Comparison of ENCODE assay signal across 7 mouse cellular contexts in genomic region chr14:54463108-54463958, GRCm38 (mm10). TPM values are rescaled to one million over a fixed set of nuclear protein-coding genes. Genes with fewer than 3 reads are reported as not detected.
DNase-seq lines count a peak whose midpoint lies in the region; ATAC-seq and TF ChIP-seq lines count a peak whose summit lies in the region.

No protein-coding gene starts in this region.

- no peaks in the 10 kb centered on the region for H3K9me3 ChIP-seq in forebrain, embryonic 10.5 days
- no peaks in the 10 kb centered on the region for H3K9me3 ChIP-seq in liver, embryonic 11.5 days (ENCODE audit: control insufficient read depth, low read length)
- H3K9me3 ChIP-seq in stomach, embryonic 14.5 days (ENCODE audit: control insufficient read depth, low read depth, low read length) = no peaks in the 10 kb centered on the region

- H3K9ac ChIP-seq in liver, embryonic 11.5 days (ENCODE audit: low read depth, low read length) = peak overlapping the region; percentile 87
- peak overlapping the region; percentile 76 for H3K9ac ChIP-seq in stomach, embryonic 14.5 days (replicated peaks; ENCODE audit: low read depth, low read length)

- TF ChIP-seq CTCF in spleen, adult 2 months (IDR thresholded peaks at IDR 0.05; ENCODE audit: extremely low read depth, insufficient read depth, insufficient read length, insufficient replicate concordance) = no peak

- peaks cover 21% of the 10 kb centered on the region for H3K36me3 ChIP-seq in spleen, adult 2 months (ENCODE audit: control insufficient read depth, insufficient read depth, low read length)
- H3K36me3 ChIP-seq in forebrain, embryonic 10.5 days (replicated peaks) = peaks cover 15% of the 10 kb centered on the region
- H3K36me3 ChIP-seq in liver, embryonic 11.5 days (ENCODE audit: control insufficient read depth, insufficient read depth, low read length) = peaks cover 10% of the 10 kb centered on the region
- H3K36me3 ChIP-seq in stomach, embryonic 14.5 days (ENCODE audit: control insufficient read depth, insufficient read depth, low read length) = peaks cover 8% of the 10 kb centered on the region

- peak; percentile 54 for ATAC-seq in liver, embryonic 11.5 days (replicated peaks; ENCODE audit: low FRiP score)
- ATAC-seq in stomach, embryonic 14.5 days (ENCODE audit: insufficient number of reproducible peaks, insufficient read depth, low FRiP score, low read depth) = peak; percentile 26; the same call in 1 of the 2 replicates

- no peaks in the 10 kb centered on the region; the same call in 1 of the 2 replicates for H3K4me1 ChIP-seq in spleen, adult 2 months (ENCODE audit: control insufficient read depth, insufficient read depth, insufficient read length)
- peaks cover 31% of the 10 kb centered on the region for H3K4me1 ChIP-seq in forebrain, embryonic 10.5 days
- H3K4me1 ChIP-seq in liver, embryonic 11.5 days (replicated peaks; ENCODE audit: control insufficient read depth, insufficient read depth, low read length) = peaks cover 21% of the 10 kb centered on the region
- H3K4me1 ChIP-seq in stomach, embryonic 14.5 days (ENCODE audit: control insufficient read depth, insufficient read depth, low read length) = peaks cover 10% of the 10 kb centered on the region; the same call in 1 of the 2 replicates

- H3K27me3 ChIP-seq in spleen, adult 2 months (ENCODE audit: control insufficient read depth, insufficient read depth, low read length) = no peaks in the 10 kb centered on the region
- no peaks in the 10 kb centered on the region for H3K27me3 ChIP-seq in forebrain, embryonic 10.5 days (ENCODE audit: poor library complexity, severe bottlenecking)
- H3K27me3 ChIP-seq in liver, embryonic 11.5 days (replicated peaks; ENCODE audit: control insufficient read depth, insufficient read depth, low read length) = no peaks in the 10 kb centered on the region
- H3K27me3 ChIP-seq in stomach, embryonic 14.5 days (ENCODE audit: control insufficient read depth, insufficient read depth, low read length) = no peaks in the 10 kb centered on the region

- DNase-seq in spleen, adult 2 months (ENCODE audit: low read depth in 1 of 2, low spot score in 2 of 2) = peak in 1 of 2 experiments; percentile 41
- DNase-seq in spleen, postnatal 14 days (ENCODE audit: low spot score in 2 of 2) = no peak
- no peak for DNase-seq in forebrain, embryonic 10.5 days (ENCODE audit: extremely low spot score, low spot score)
- DNase-seq in liver, embryonic 11.5 days (ENCODE audit: low spot score) = no peak
- no peak for DNase-seq in gastrocnemius, adult 18-20 months (ENCODE audit: low spot score)
- DNase-seq in adrenal gland, postnatal 25 days = no peak

- peak overlapping the region; percentile 85 for H3K4me2 ChIP-seq in liver, embryonic 11.5 days
- peak overlapping the region; percentile 73 for H3K4me2 ChIP-seq in stomach, embryonic 14.5 days (replicated peaks; ENCODE audit: low read depth, low read length)

- WGBS in spleen, adult 2 months = 3% methylated on average over 12 of the region's 12 CpGs
- WGBS in forebrain, embryonic 10.5 days = 16% methylated on average over 12 of the region's 12 CpGs
- 9% methylated on average over 12 of the region's 12 CpGs for WGBS in liver, embryonic 11.5 days
- WGBS in stomach, embryonic 14.5 days = 13% methylated on average over 12 of the region's 12 CpGs

- H3K27ac ChIP-seq in spleen, adult 2 months (ENCODE audit: insufficient read depth, low read length) = peak overlapping the region; percentile 89
- peak overlapping the region; percentile 86 for H3K27ac ChIP-seq in forebrain, embryonic 10.5 days
- peak overlapping the region; percentile 84 for H3K27ac ChIP-seq in liver, embryonic 11.5 days (ENCODE audit: low read depth, low read length)
- peak overlapping the region; percentile 74; the same call in 1 of the 2 replicates for H3K27ac ChIP-seq in stomach, embryonic 14.5 days (ENCODE audit: low read length)

- TF ChIP-seq POLR2A in spleen, adult 2 months (IDR thresholded peaks at IDR 0.05; ENCODE audit: low read depth, low read length) = no peak; the same call in 1 of the 2 replicates

- peak overlapping the region; percentile 75 for H3K4me3 ChIP-seq in spleen, adult 2 months (ENCODE audit: extremely low read depth, insufficient read depth, insufficient read length)
- peak overlapping the region; percentile 89 for H3K4me3 ChIP-seq in forebrain, embryonic 10.5 days
- peak overlapping the region; percentile 81 for H3K4me3 ChIP-seq in liver, embryonic 11.5 days (ENCODE audit: low read depth, low read length)
- H3K4me3 ChIP-seq in stomach, embryonic 14.5 days (ENCODE audit: low read depth, low read length) = peak overlapping the region; percentile 80

RNA-seq across cellular contexts. Expression of gene Lrp10, which starts 0.6 kb away (rescaled TPM):
- polyA plus RNA-seq in spleen, adult 2 months (2012; rRNA removed) = 154 and 206 TPM in 2 replicates
- 23.8 and 24.4 TPM in 2 replicates for polyA plus RNA-seq in forebrain, embryonic 10.5 days (2016; fragmentation: Nextera tagmentation; extraction: Ambion mirVana)
- 38.6 and 41.3 TPM in 2 replicates for polyA plus RNA-seq in liver, embryonic 11.5 days (2014; fragmentation: Nextera tagmentation; extraction: Ambion mirVana)
- polyA plus RNA-seq in stomach, embryonic 14.5 days (2014; fragmentation: Nextera tagmentation; extraction: Ambion mirVana) = 38.1 and 41.7 TPM in 2 replicates
- total RNA-seq in gastrocnemius, adult 18-20 months (2021) = 10 to 100 TPM; 28.5 to 31.2 TPM
- 109 and 130 TPM in 2 replicates for total RNA-seq in adrenal gland, postnatal 25 days (2021)

RNA-seq across cellular contexts. Expression of gene Rem2, which starts 12.6 kb away (rescaled TPM):
- polyA plus RNA-seq in spleen, adult 2 months (2012; rRNA removed) = 0.22 and 0.40 TPM in 2 replicates
- polyA plus RNA-seq in forebrain, embryonic 10.5 days (2016; fragmentation: Nextera tagmentation; extraction: Ambion mirVana) = 12.5 TPM in 2 replicates
- polyA plus RNA-seq in liver, embryonic 11.5 days (2014; fragmentation: Nextera tagmentation; extraction: Ambion mirVana) = 0.29 and 0.78 TPM in 2 replicates
- 1.5 and 2.0 TPM in 2 replicates for polyA plus RNA-seq in stomach, embryonic 14.5 days (2014; fragmentation: Nextera tagmentation; extraction: Ambion mirVana)
- not detected for total RNA-seq in gastrocnemius, adult 18-20 months (2021)
- total RNA-seq in adrenal gland, postnatal 25 days (2021) = 0.64 and 0.67 TPM in 2 replicates

RNA-seq across cellular contexts. Expression of gene Mmp14, which starts 31.9 kb away (rescaled TPM):
- polyA plus RNA-seq in spleen, adult 2 months (2012; rRNA removed) = 42.0 and 63.2 TPM in 2 replicates
- 52.4 and 54.6 TPM in 2 replicates for polyA plus RNA-seq in forebrain, embryonic 10.5 days (2016; fragmentation: Nextera tagmentation; extraction: Ambion mirVana)
- 56.6 and 57.6 TPM in 2 replicates for polyA plus RNA-seq in liver, embryonic 11.5 days (2014; fragmentation: Nextera tagmentation; extraction: Ambion mirVana)
- 154 and 156 TPM in 2 replicates for polyA plus RNA-seq in stomach, embryonic 14.5 days (2014; fragmentation: Nextera tagmentation; extraction: Ambion mirVana)
- total RNA-seq in gastrocnemius, adult 18-20 months (2021) = 10 to 100 TPM in 1 of 2 experiments, 1 to 10 TPM in 1; 7.3 to 10.6 TPM
- total RNA-seq in adrenal gland, postnatal 25 days (2021) = 56.4 and 68.5 TPM in 2 replicates

RNA-seq across cellular contexts. Expression of gene Mrpl52, which starts 36.6 kb away (rescaled TPM):
- 221 and 393 TPM in 2 replicates for polyA plus RNA-seq in spleen, adult 2 months (2012; rRNA removed)
- polyA plus RNA-seq in forebrain, embryonic 10.5 days (2016; fragmentation: Nextera tagmentation; extraction: Ambion mirVana) = 200 and 201 TPM in 2 replicates
- 309 and 329 TPM in 2 replicates for polyA plus RNA-seq in liver, embryonic 11.5 days (2014; fragmentation: Nextera tagmentation; extraction: Ambion mirVana)
- polyA plus RNA-seq in stomach, embryonic 14.5 days (2014; fragmentation: Nextera tagmentation; extraction: Ambion mirVana) = 284 and 312 TPM in 2 replicates
- total RNA-seq in gastrocnemius, adult 18-20 months (2021) = 100 to 1,000 TPM in 1 of 2 experiments, 10 to 100 TPM in 1; 100.0 to 110 TPM
- 197 and 205 TPM in 2 replicates for total RNA-seq in adrenal gland, postnatal 25 days (2021)

RNA-seq across cellular contexts. Expression of gene Slc7a7, which starts 45.8 kb away (rescaled TPM):
- 24.6 and 31.2 TPM in 2 replicates for polyA plus RNA-seq in spleen, adult 2 months (2012; rRNA removed)
- polyA plus RNA-seq in forebrain, embryonic 10.5 days (2016; fragmentation: Nextera tagmentation; extraction: Ambion mirVana) = 4.1 and 4.3 TPM in 2 replicates
- polyA plus RNA-seq in liver, embryonic 11.5 days (2014; fragmentation: Nextera tagmentation; extraction: Ambion mirVana) = 8.3 and 10.0 TPM in 2 replicates
- 10.3 and 11.2 TPM in 2 replicates for polyA plus RNA-seq in stomach, embryonic 14.5 days (2014; fragmentation: Nextera tagmentation; extraction: Ambion mirVana)
- under 1 TPM; 0.52 to 0.73 TPM for total RNA-seq in gastrocnemius, adult 18-20 months (2021)
- total RNA-seq in adrenal gland, postnatal 25 days (2021) = 5.4 and 5.9 TPM in 2 replicates
